Mouse (Mus musculus): ENCODE measurements around the gene Cd68. TPM values are rescaled to one million over a fixed set of nuclear protein-coding genes. Genes with fewer than 3 reads are reported as not detected.
"Not testable (repeated sequence)": the region's sequence is repeated elsewhere in the genome, so short reads cannot be mapped to it uniquely, and the experiment has no call there.

Cd68 gene
- polyA plus RNA-seq, 1 experiment: 20.2 TPM

GRCm38 (mm10) chr11:69633128-69633866 lies 32.7 kb downstream of the Cd68 start:
- no peak for DNase-seq (ENCODE audit: low read depth, low spot score)
- under 1% methylated on average over 48 of the region's 50 CpGs for WGBS

GRCm38 (mm10) chr11:69632284-69633089 lies 33.5 kb downstream of the Cd68 start, which contains the start of gene Fxr2:
Gene Fxr2, plus strand, starts transcription at chr11:69632990.
- WGBS: under 1% methylated on average over 55 of the region's 56 CpGs
- peak; percentile 100 for DNase-seq (ENCODE audit: low read depth, low spot score)

GRCm38 (mm10) chr11:69629802-69630201 lies 36.2 kb downstream of the Cd68 start:
- DNase-seq (ENCODE audit: low read depth, low spot score): no peak
- WGBS: 62% methylated on average over 1 of the region's 1 CpGs

- peak; percentile 70 for DNase-seq (ENCODE audit: low read depth, low spot score)
- 35% methylated on average over 6 of the region's 6 CpGs for WGBS
These were observed 37.7 kb downstream of the Cd68 start for GRCm38 (mm10) chr11:69628286-69628685.

GRCm38 (mm10) chr11:69624339-69624738 lies 41.6 kb downstream of the Cd68 start:
- DNase-seq (ENCODE audit: low read depth, low spot score): not testable (repeated sequence)
- WGBS: 72% methylated on average over 2 of the region's 2 CpGs

- no peak for DNase-seq (ENCODE audit: low read depth, low spot score)
- WGBS: 67% methylated on average over 4 of the region's 4 CpGs
These were observed 42.9 kb downstream of the Cd68 start for GRCm38 (mm10) chr11:69623006-69623405.

- 7% methylated on average over 6 of the region's 6 CpGs for WGBS
- DNase-seq (ENCODE audit: low read depth, low spot score): no peak
These were observed 43.5 kb downstream of the Cd68 start for GRCm38 (mm10) chr11:69622406-69622805.

- WGBS: 10% methylated on average over 20 of the region's 20 CpGs
- no peak for DNase-seq (ENCODE audit: low read depth, low spot score)
These were observed 44.2 kb downstream of the Cd68 start, which contains the start of gene Sat2 for GRCm38 (mm10) chr11:69621571-69622268. Gene Sat2, plus strand, starts transcription at chr11:69622024.

- WGBS: 54% methylated on average over 7 of the region's 7 CpGs
- no peak for DNase-seq (ENCODE audit: low read depth, low spot score)
These were observed 45.4 kb downstream of the Cd68 start for GRCm38 (mm10) chr11:69620394-69621081.

- 60% methylated on average over 5 of the region's 5 CpGs for WGBS
- DNase-seq (ENCODE audit: low read depth, low spot score): no peak
These were observed 48.1 kb downstream of the Cd68 start, which contains the start of gene Shbg for GRCm38 (mm10) chr11:69617805-69618204. Gene Shbg, minus strand, starts transcription at chr11:69617905.

- WGBS: 50% methylated on average over 10 of the region's 10 CpGs
- DNase-seq (ENCODE audit: low read depth, low spot score): no peak
These were observed 49.2 kb downstream of the Cd68 start for GRCm38 (mm10) chr11:69616781-69617180.

- WGBS: 48% methylated on average over 11 of the region's 11 CpGs
These were observed 51.7 kb downstream of the Cd68 start for GRCm38 (mm10) chr11:69614257-69614588.

More at GRCm38 (mm10) chr11:69614257-69614588, 51.7 kb downstream of the Cd68 start:
- DNase-seq (ENCODE audit: low read depth, low spot score): not testable (repeated sequence)

Other genes with a start within 250 kb of the Cd68 start
- 0.12 and 0.29 TPM in 2 replicates for gene Dnah2, start 117.0 kb downstream of the Cd68 start, polyA plus RNA-seq (2012; rRNA removed)
- 1.1 and 2.1 TPM in 2 replicates for gene Efnb3, start 105.9 kb downstream of the Cd68 start, polyA plus RNA-seq (2012; rRNA removed)
- 24.8 and 28.7 TPM in 2 replicates for gene Wrap53, start 85.9 kb downstream of the Cd68 start, polyA plus RNA-seq (2012; rRNA removed)
- 80.8 and 93.2 TPM in 2 replicates for gene Trp53, start 85.8 kb downstream of the Cd68 start, polyA plus RNA-seq (2012; rRNA removed)
- 4.1 and 5.6 TPM in 2 replicates for gene Atp1b2, start 60.2 kb downstream of the Cd68 start, polyA plus RNA-seq (2012; rRNA removed)
- gene Shbg, start 48.2 kb downstream of the Cd68 start, polyA plus RNA-seq (2012; rRNA removed): not detected in 2 replicates
- 1.9 and 2.7 TPM in 2 replicates for gene Sat2, start 44.1 kb downstream of the Cd68 start, polyA plus RNA-seq (2012; rRNA removed)
- 29.6 and 35.8 TPM in 2 replicates for gene Fxr2, start 33.2 kb downstream of the Cd68 start, polyA plus RNA-seq (2012; rRNA removed)
- 0.18 TPM in 1 of 2 replicates, not detected in the other for gene Sox15, start 10.8 kb downstream of the Cd68 start, polyA plus RNA-seq (2012; rRNA removed)
- 147 and 171 TPM in 2 replicates for gene Mpdu1, start 3.5 kb downstream of the Cd68 start, polyA plus RNA-seq (2012; rRNA removed)
- 354 and 356 TPM in 2 replicates for gene Eif4a1, start 6.3 kb upstream of the Cd68 start, polyA plus RNA-seq (2012; rRNA removed)
- gene Senp3, start 15.9 kb upstream of the Cd68 start, polyA plus RNA-seq (2012; rRNA removed): 43.4 and 55.1 TPM in 2 replicates
- gene Tnfsf13, start 19.6 kb upstream of the Cd68 start, polyA plus RNA-seq (2012; rRNA removed): 14.4 and 16.2 TPM in 2 replicates
- gene Tnfsf12, start 29.7 kb upstream of the Cd68 start, polyA plus RNA-seq (2012; rRNA removed): 13.1 and 13.8 TPM in 2 replicates
- 2.3 and 2.8 TPM in 2 replicates for gene Tnfsfm13, start 29.9 kb upstream of the Cd68 start, polyA plus RNA-seq (2012; rRNA removed)
- gene Polr2a, start 92.5 kb upstream of the Cd68 start, polyA plus RNA-seq (2012; rRNA removed): 17.5 and 33.3 TPM in 2 replicates
- 0.07 TPM in 1 of 2 replicates, not detected in the other for gene Slc35g3, start 95.8 kb upstream of the Cd68 start, polyA plus RNA-seq (2012; rRNA removed)
- 7.5 and 10.7 TPM in 2 replicates for gene Zbtb4, start 99.8 kb upstream of the Cd68 start, polyA plus RNA-seq (2012; rRNA removed)
- 7.3 and 10.3 TPM in 2 replicates for gene Chrnb1, start 129.8 kb upstream of the Cd68 start, polyA plus RNA-seq (2012; rRNA removed)
- 2.8 and 4.4 TPM in 2 replicates for gene Fgf11, start 135.7 kb upstream of the Cd68 start, polyA plus RNA-seq (2012; rRNA removed)
- gene Tmem102, start 139.5 kb upstream of the Cd68 start, polyA plus RNA-seq (2012; rRNA removed): 38.7 and 39.1 TPM in 2 replicates
- gene Gm39566, start 149.1 kb upstream of the Cd68 start, polyA plus RNA-seq (2012; rRNA removed): not detected in 2 replicates
- gene Spem2, start 152.3 kb upstream of the Cd68 start, polyA plus RNA-seq (2012; rRNA removed): not detected in 2 replicates
- 0.12 TPM in 1 of 2 replicates, not detected in the other for gene Spem1, start 156.0 kb upstream of the Cd68 start, polyA plus RNA-seq (2012; rRNA removed)
- gene Nlgn2, start 171.6 kb upstream of the Cd68 start, polyA plus RNA-seq (2012; rRNA removed): 5.1 and 7.0 TPM in 2 replicates
- gene Tmem256, start 172.4 kb upstream of the Cd68 start, polyA plus RNA-seq (2012; rRNA removed): 194 and 208 TPM in 2 replicates
- gene Plscr3, start 180.2 kb upstream of the Cd68 start, polyA plus RNA-seq (2012; rRNA removed): 31.6 and 36.1 TPM in 2 replicates
- 28.8 and 34.4 TPM in 2 replicates for gene Tnk1, start 192.6 kb upstream of the Cd68 start, polyA plus RNA-seq (2012; rRNA removed)
- not detected in 2 replicates for gene Tmem95, start 211.9 kb upstream of the Cd68 start, polyA plus RNA-seq (2012; rRNA removed)
- 1.8 and 3.0 TPM in 2 replicates for gene Kctd11, start 215.3 kb upstream of the Cd68 start, polyA plus RNA-seq (2012; rRNA removed)
- 16.1 and 16.4 TPM in 2 replicates for gene Acap1, start 229.4 kb upstream of the Cd68 start, polyA plus RNA-seq (2012; rRNA removed)
- 3.0 and 3.8 TPM in 2 replicates for gene 2810408A11Rik, start 234.8 kb upstream of the Cd68 start, polyA plus RNA-seq (2012; rRNA removed)
- 24.4 and 36.7 TPM in 2 replicates for gene Neurl4, start 234.9 kb upstream of the Cd68 start, polyA plus RNA-seq (2012; rRNA removed)
- 69.2 and 79.9 TPM in 2 replicates for gene Gps2, start 247.7 kb upstream of the Cd68 start, polyA plus RNA-seq (2012; rRNA removed)

All from large intestine, adult 2 months (tissue).